Mouse (Mus musculus) olfactory bulb, adult 2 months (tissue): ENCODE results near the gene Hmbs.

ENCODE experiments used
- CTCF ChIP-seq: fragments of 200-500 bp; IDR thresholded peaks from 2 replicates; pipeline ENCODE4 v1.5.1; 2012; ENCODE audit warnings: low read depth, mild to moderate bottlenecking, low read length, moderate library complexity; ENCODE audit not compliant: insufficient read depth
- POLR2A ChIP-seq: fragments of 200-500 bp; IDR thresholded peaks from 2 replicates; pipeline ENCODE4 v1.6.1; 2012; ENCODE audit warnings: mild to moderate bottlenecking, low read depth, low read length, moderate library complexity; ENCODE audit not compliant: insufficient read depth

DNA sequence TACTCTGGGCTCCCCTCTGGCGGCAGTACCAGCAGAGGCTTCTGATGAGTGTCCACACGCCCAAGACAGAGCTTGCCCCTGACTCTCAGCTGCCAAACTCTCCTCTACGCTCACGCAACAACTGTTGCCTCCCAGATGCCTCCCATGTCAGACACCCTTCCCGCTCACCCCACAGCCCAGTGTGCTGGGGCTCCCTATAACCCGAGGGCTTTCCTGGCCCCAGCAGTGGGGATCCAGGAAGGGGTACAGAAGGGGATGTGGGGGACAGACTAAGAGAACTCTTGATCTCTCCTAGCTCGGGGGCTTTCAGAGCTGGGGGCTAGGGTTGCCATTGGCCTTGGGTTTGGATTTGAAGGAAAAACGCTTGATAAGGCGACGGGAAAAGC, 33.3 kb downstream of the Hmbs start:
- TF ChIP-seq CTCF (no peak), POLR2A (no peak)
